Mouse (Mus musculus): Measurements from ENCODE around the gene Fhl4.

GRCm38 (mm10) chr10:85114409-85114808 lies 12.1 kb upstream of the Fhl4 start:
- TF ChIP-seq CTCF (IDR thresholded peaks at IDR 0.05; ENCODE audit: low read depth) (no peak), EP300 (IDR thresholded peaks at IDR 0.05; ENCODE audit: low read depth) (no peak)

All from liver, postnatal 0 days (tissue).